Mouse (Mus musculus) midbrain, embryonic 11.5 days (tissue): ENCODE data around the gene Gm48551. TPM values are rescaled to one million over a fixed set of nuclear protein-coding genes. Genes with fewer than 3 reads are reported as not detected.

Source experiments
- ATAC-seq: fragments of 200-750 bp; cut with Nextera tagmentation; 2 replicates; pipeline ENCODE4 v1.8.0; 2017; ENCODE audit warnings: moderate TSS enrichment, moderate library complexity; ENCODE audit not compliant: low FRiP score
- DNase-seq: peaks from one replicate; pipeline ENCODE4 v3.0.0; 2015; ENCODE audit warnings: low spot score; ENCODE audit errors: missing footprints
- H3K27ac ChIP-seq: fragments of 300-500 bp; sonication (generic); 2 replicates; pipeline ENCODE4 v1.5.1; 2014; ENCODE audit warnings: low read depth, low read length
- H3K27me3 ChIP-seq: fragments of 300-500 bp; sonication (generic); 2 replicates; pipeline ENCODE4 v1.6.1; 2014; ENCODE audit warnings: mild to moderate bottlenecking, low read length, moderate library complexity, mixed read lengths; ENCODE audit not compliant: control insufficient read depth, insufficient read depth
- H3K36me3 ChIP-seq: fragments of 300-500 bp; sonication (generic); 2 replicates; pipeline ENCODE4 v1.6.1; 2014; ENCODE audit warnings: mild to moderate bottlenecking, low read length, moderate library complexity, mixed read lengths; ENCODE audit not compliant: control insufficient read depth, insufficient read depth
- H3K4me1 ChIP-seq: fragments of 300-500 bp; sonication (generic); 2 replicates; pipeline ENCODE4 v1.6.1; 2014; ENCODE audit warnings: low read length; ENCODE audit not compliant: control insufficient read depth, insufficient read depth
- H3K4me2 ChIP-seq: fragments of 300-500 bp; sonication (generic); 2 replicates; pipeline ENCODE4 v1.6.1; 2014; ENCODE audit warnings: mild to moderate bottlenecking, moderate library complexity
- H3K4me3 ChIP-seq: fragments of 300-500 bp; sonication (generic); 2 replicates; pipeline ENCODE4 v1.5.1; 2014; ENCODE audit warnings: low read depth, low read length
- H3K9ac ChIP-seq: fragments of 300-500 bp; sonication (generic); 2 replicates; pipeline ENCODE4 v1.6.1; 2014; ENCODE audit warnings: low read length
- H3K9me3 ChIP-seq: fragments of 300-500 bp; sonication (generic); 2 replicates; pipeline ENCODE4 v1.6.1; 2016; ENCODE audit warnings: low read length; ENCODE audit not compliant: control insufficient read depth
- WGBS: fragments of 180-500 bp; shearing (Covaris S2); extraction: QIAGEN DNeasy Blood & Tissue Kit; methylation state at CpG from one replicate; pipeline ENCODE4 v1.1.7; 2014; 5-methylcytosine and 5-hydroxymethylcytosine counted together
- polyA plus RNA-seq: library from polyadenylated mRNA; unstranded; fragments of >200 nt; fragmentation: Nextera tagmentation; extraction: Ambion mirVana; gene quantifications from 2 replicates; pipeline ENCODE4 v1.2.1, GENCODE M21; 2014

Gene Gm48551
- polyA plus RNA-seq, 1 experiment from 2014 or later: 2.9 TPM

- ATAC-seq (no peak), DNase-seq (no peak)
- Histone ChIP-seq H3K27ac (no peak overlapping the region), H3K4me3 (no peak overlapping the region), H3K4me1 (peaks cover 32% of the 10 kb centered on the region), H3K9ac (no peak overlapping the region), H3K9me3 (no peaks in the 10 kb centered on the region), H3K4me2 (no peak overlapping the region), H3K27me3 (peaks cover 42% of the 10 kb centered on the region), H3K36me3 (no peaks in the 10 kb centered on the region)
- WGBS: 80% methylated on average over 4 of the region's 4 CpGs
Measured at GRCm38 (mm10) chr10:81345162-81345534, 39.1 kb upstream of the Gm48551 start.

GRCm38 (mm10) chr10:81346453-81347067 is 37.7 kb upstream of the Gm48551 start:
- H3K36me3 ChIP-seq: no peaks in the 10 kb centered on the region
- ATAC-seq (no peak), DNase-seq (peak; percentile 92)
- H3K27ac ChIP-seq: no peak overlapping the region
- H3K4me1 ChIP-seq: peaks cover 32% of the 10 kb centered on the region
- no peak overlapping the region for H3K4me3 ChIP-seq
- 3% methylated on average over 54 of the region's 55 CpGs for WGBS
- peaks cover 38% of the 10 kb centered on the region for H3K27me3 ChIP-seq
- H3K4me2 ChIP-seq: peak overlapping the region; percentile 29
- no peak overlapping the region for H3K9ac ChIP-seq
- no peaks in the 10 kb centered on the region for H3K9me3 ChIP-seq

- Histone ChIP-seq H3K27ac (no peak overlapping the region), H3K4me2 (peak overlapping the region; percentile 92), H3K27me3 (peaks cover 14% of the 10 kb centered on the region), H3K9me3 (no peaks in the 10 kb centered on the region), H3K4me1 (peaks cover 25% of the 10 kb centered on the region), H3K4me3 (peak overlapping the region; percentile 92), H3K9ac (peak overlapping the region; percentile 90), H3K36me3 (no peaks in the 10 kb centered on the region)
- DNase-seq: peak; percentile 87
- no peak for ATAC-seq
- WGBS: 3% methylated on average over 12 of the region's 12 CpGs
Measured at GRCm38 (mm10) chr10:81349146-81349545, 35.1 kb upstream of the Gm48551 start.

GRCm38 (mm10) chr10:81349961-81350350 is 34.3 kb upstream of the Gm48551 start:
- peaks cover 8% of the 10 kb centered on the region for H3K27me3 ChIP-seq
- H3K4me2 ChIP-seq: peak overlapping the region; percentile 92
- peak; percentile 49 for ATAC-seq
- DNase-seq: no peak
- WGBS: 2% methylated on average over 29 of the region's 29 CpGs
- no peaks in the 10 kb centered on the region for H3K36me3 ChIP-seq
- H3K9ac ChIP-seq: peak overlapping the region; percentile 90
- H3K9me3 ChIP-seq: no peaks in the 10 kb centered on the region
- H3K27ac ChIP-seq: no peak overlapping the region; the same call in 1 of the 2 replicates
- peaks cover 25% of the 10 kb centered on the region for H3K4me1 ChIP-seq
- H3K4me3 ChIP-seq: peak overlapping the region; percentile 92

GRCm38 (mm10) chr10:81350351-81351063 is 33.8 kb upstream of the Gm48551 start, which contains the start of gene Hmg20b:
TSS of gene Hmg20b (minus strand) at chr10:81350480.
- DNase-seq (peak; percentile 99), ATAC-seq (peak; percentile 95)
- Histone ChIP-seq H3K4me3 (peak within 1 kb of the TSS; percentile 92), H3K4me2 (peak within 1 kb of the TSS; percentile 92), H3K9ac (peak within 1 kb of the TSS; percentile 90), H3K27ac (no peak within 1 kb of the TSS; the same call in 1 of the 2 replicates), H3K4me1 (peaks cover 25% of the 10 kb centered on the region), H3K27me3 (peaks cover 8% of the 10 kb centered on the region), H3K9me3 (no peaks in the 10 kb centered on the region), H3K36me3 (no peaks in the 10 kb centered on the region)
- under 1% methylated on average over 54 of the region's 54 CpGs for WGBS

- peak; percentile 79 for DNase-seq
- Histone ChIP-seq H3K9me3 (no peaks in the 10 kb centered on the region), H3K4me3 (no peak overlapping the region), H3K27ac (no peak overlapping the region), H3K36me3 (no peaks in the 10 kb centered on the region), H3K27me3 (peaks cover 5% of the 10 kb centered on the region; the same call in 1 of the 2 replicates), H3K4me2 (no peak overlapping the region), H3K9ac (no peak overlapping the region), H3K4me1 (peaks cover 20% of the 10 kb centered on the region)
- 27% methylated on average over 9 of the region's 9 CpGs for WGBS
- ATAC-seq: no peak
Measured at GRCm38 (mm10) chr10:81351678-81352291, 32.5 kb upstream of the Gm48551 start.

- WGBS: 62% methylated on average over 9 of the region's 9 CpGs
- H3K9me3 ChIP-seq: no peaks in the 10 kb centered on the region
- no peak overlapping the region for H3K4me3 ChIP-seq
- H3K4me2 ChIP-seq: no peak overlapping the region
- ATAC-seq: no peak
- peaks cover 20% of the 10 kb centered on the region for H3K4me1 ChIP-seq
- no peaks in the 10 kb centered on the region for H3K36me3 ChIP-seq
- no peak overlapping the region for H3K27ac ChIP-seq
- no peak for DNase-seq
- no peaks in the 10 kb centered on the region for H3K27me3 ChIP-seq
- H3K9ac ChIP-seq: no peak overlapping the region
Measured at GRCm38 (mm10) chr10:81354738-81355477, 29.4 kb upstream of the Gm48551 start.

GRCm38 (mm10) chr10:81355533-81355932 is 28.7 kb upstream of the Gm48551 start:
- 84% methylated on average over 4 of the region's 4 CpGs for WGBS
- Histone ChIP-seq H3K27ac (no peak overlapping the region), H3K27me3 (no peaks in the 10 kb centered on the region), H3K4me1 (peaks cover 20% of the 10 kb centered on the region), H3K9ac (no peak overlapping the region), H3K4me3 (no peak overlapping the region), H3K36me3 (no peaks in the 10 kb centered on the region), H3K4me2 (no peak overlapping the region), H3K9me3 (no peaks in the 10 kb centered on the region)
- ATAC-seq (no peak), DNase-seq (no peak)
